Mouse (Mus musculus) T-helper 2 cell (primary cell): ENCODE data around the gene Hspb3.

Experiments
- in situ Hi-C: fragments of 300-600 bp; cut with MboI, MseI; formaldehyde crosslinking; loops from one replicate; pipeline ENCODE4 v1.15.1; 2025; ENCODE audit warnings: high pct_unique_total_duplicates

Hspb3 gene

GRCm38 (mm10) chr13:113663151-113663779 lies at the start of gene Hspb3:
Hspb3 (minus strand) TSS chr13:113663676.
- in situ Hi-C loops: no loop called here

- in situ Hi-C loops: no loop called here
These were observed 49.7 kb upstream of the Hspb3 start for GRCm38 (mm10) chr13:113713186-113713585.

- in situ Hi-C loops: loop anchor here (10.0 kb wide), 1 partner anchor 139 kb away; no protein-coding TSS in a partner anchor
These were observed 42.7 kb upstream of the Hspb3 start for GRCm38 (mm10) chr13:113706183-113706582.

- in situ Hi-C loops: loop anchor here (10.0 kb wide), 1 partner anchor 144 kb away; no protein-coding TSS in a partner anchor
These were observed 37.7 kb upstream of the Hspb3 start for GRCm38 (mm10) chr13:113701185-113701584.

GRCm38 (mm10) chr13:113699928-113700327 lies 36.5 kb upstream of the Hspb3 start:
- in situ Hi-C loops: loop anchor here (10.0 kb wide), 1 partner anchor 145 kb away; no protein-coding TSS in a partner anchor

- in situ Hi-C loops: no loop called here
These were observed 36.0 kb upstream of the Hspb3 start for GRCm38 (mm10) chr13:113699415-113699873.

- in situ Hi-C loops: no loop called here
These were observed 33.4 kb upstream of the Hspb3 start for GRCm38 (mm10) chr13:113696838-113697321.

GRCm38 (mm10) chr13:113693383-113693782 lies 29.9 kb upstream of the Hspb3 start:
- in situ Hi-C loops: loop anchor here (5.0 kb wide), 1 partner anchor 174 kb away; no protein-coding TSS in a partner anchor

- in situ Hi-C loops: loop anchor here (5.0 kb wide), 1 partner anchor 176 kb away; no protein-coding TSS in a partner anchor
These were observed 28.2 kb upstream of the Hspb3 start for GRCm38 (mm10) chr13:113691644-113692043.

- in situ Hi-C loops: loop anchor here (5.0 kb wide), 1 partner anchor 177 kb away; no protein-coding TSS in a partner anchor
These were observed 26.4 kb upstream of the Hspb3 start for GRCm38 (mm10) chr13:113689883-113690282.

- in situ Hi-C loops: no loop called here
These were observed 23.2 kb upstream of the Hspb3 start for GRCm38 (mm10) chr13:113686691-113687121.

- in situ Hi-C loops: no loop called here
These were observed 19.3 kb upstream of the Hspb3 start for GRCm38 (mm10) chr13:113682821-113683220.

- in situ Hi-C loops: no loop called here
These were observed 17.2 kb upstream of the Hspb3 start for GRCm38 (mm10) chr13:113680646-113681045.

- in situ Hi-C loops: no loop called here
These were observed 6.1 kb upstream of the Hspb3 start for GRCm38 (mm10) chr13:113669459-113670077.

- in situ Hi-C loops: no loop called here
These were observed 407 bp upstream of the Hspb3 start for GRCm38 (mm10) chr13:113663883-113664282.

- in situ Hi-C loops: no loop called here
These were observed 1.6 kb downstream of the Hspb3 start for GRCm38 (mm10) chr13:113661826-113662271.

GRCm38 (mm10) chr13:113660576-113661310 lies 2.7 kb downstream of the Hspb3 start:
- in situ Hi-C loops: no loop called here

GRCm38 (mm10) chr13:113657204-113657603 lies 6.3 kb downstream of the Hspb3 start:
- in situ Hi-C loops: no loop called here

GRCm38 (mm10) chr13:113656639-113657038 lies 6.8 kb downstream of the Hspb3 start:
- in situ Hi-C loops: no loop called here

- in situ Hi-C loops: no loop called here
These were observed 8.0 kb downstream of the Hspb3 start for GRCm38 (mm10) chr13:113655511-113655910.

- in situ Hi-C loops: no loop called here
These were observed 22.4 kb downstream of the Hspb3 start for GRCm38 (mm10) chr13:113640944-113641597.
